Mouse (Mus musculus): Measurements from ENCODE around the gene Cdc14a.

DNA sequence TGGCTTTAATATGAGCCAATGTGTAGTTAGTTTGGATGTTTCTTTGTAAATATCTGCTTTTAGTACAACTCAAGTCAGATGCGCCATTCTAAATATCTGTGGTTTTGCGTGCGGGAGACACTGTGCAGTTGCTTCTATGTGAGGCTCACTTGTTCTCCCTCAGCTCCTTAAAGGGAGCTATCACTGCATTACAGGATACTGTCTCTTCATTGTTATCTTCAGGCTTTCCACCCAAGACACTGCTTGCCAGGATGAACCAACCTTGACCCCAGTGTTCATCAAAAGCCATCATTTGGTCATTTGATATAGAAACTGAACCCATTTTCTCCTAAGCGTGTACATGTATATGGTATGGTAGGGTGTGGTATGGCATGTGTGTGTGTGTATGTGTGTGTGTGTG lies 113.2 kb downstream of the Cdc14a start:
- TF ChIP-seq CTCF (IDR thresholded peaks at IDR 0.05; ENCODE audit: low read depth, low read length) (no peak), GATA2 (IDR thresholded peaks at IDR 0.05; ENCODE audit: borderline replicate concordance, low read depth, low read length) (no peak), GATA1 (IDR thresholded peaks at IDR 0.05; ENCODE audit: borderline replicate concordance, low read length) (no peak)

Data from G1E (cell line).